Mouse (Mus musculus) forebrain, postnatal 0 days (tissue): ENCODE results near the gene Sos2. TPM values are rescaled to one million over a fixed set of nuclear protein-coding genes. Genes with fewer than 3 reads are reported as not detected.

Source experiments
- ATAC-seq: fragments of 200-750 bp; cut with Nextera tagmentation; 2 replicates; pipeline ENCODE4 v1.8.0; 2017; ENCODE audit warnings: mild to moderate bottlenecking, moderate library complexity
- DNase-seq: peaks from one replicate; pipeline ENCODE4 v3.0.0-alpha.2; 2015
- H3K27ac ChIP-seq: fragments of 300-500 bp; sonication (generic); 2 replicates; pipeline ENCODE4 v1.5.1; 2014; ENCODE audit warnings: low read depth, mild to moderate bottlenecking, antibody characterized with exemption, low read length, moderate library complexity, mixed read lengths
- H3K27me3 ChIP-seq: fragments of 300-500 bp; sonication (generic); 2 replicates; pipeline ENCODE4 v1.6.1; 2014; ENCODE audit warnings: mild to moderate bottlenecking, low read length, mixed read lengths; ENCODE audit not compliant: insufficient read depth
- H3K36me3 ChIP-seq: fragments of 300-500 bp; sonication (generic); 2 replicates; pipeline ENCODE4 v1.6.1; 2014; ENCODE audit warnings: mild to moderate bottlenecking, moderate library complexity; ENCODE audit not compliant: insufficient read depth
- H3K4me1 ChIP-seq: fragments of 300-500 bp; sonication (generic); 2 replicates; pipeline ENCODE4 v1.6.1; 2014; ENCODE audit warnings: antibody characterized with exemption; ENCODE audit not compliant: insufficient read depth
- H3K4me2 ChIP-seq: fragments of 300-500 bp; sonication (generic); 2 replicates; pipeline ENCODE4 v1.6.1; 2014; ENCODE audit warnings: low read depth, mild to moderate bottlenecking, moderate library complexity
- H3K4me3 ChIP-seq: fragments of 300-500 bp; sonication (generic); 2 replicates; pipeline ENCODE4 v1.5.1; 2014; ENCODE audit warnings: low read depth, low read length, mixed read lengths
- H3K9ac ChIP-seq: fragments of 300-500 bp; sonication (generic); 2 replicates; pipeline ENCODE4 v1.6.1; 2014; ENCODE audit warnings: mild to moderate bottlenecking
- H3K9me3 ChIP-seq: fragments of 300-500 bp; sonication (generic); 2 replicates; pipeline ENCODE4 v1.6.1; 2016; ENCODE audit warnings: low read length
- CTCF ChIP-seq: sonication (generic); IDR thresholded peaks from 2 replicates; pipeline ENCODE4 v1.5.1; 2016; ENCODE audit warnings: antibody characterized with exemption, control low read depth, low read depth
- WGBS: fragments of 180-500 bp; shearing (Covaris S2); extraction: QIAGEN DNeasy Blood & Tissue Kit; methylation state at CpG from one replicate; pipeline ENCODE4 v1.1.7; 2014; 5-methylcytosine and 5-hydroxymethylcytosine counted together
- polyA plus RNA-seq: library from polyadenylated mRNA; unstranded; fragments of >200 nt; fragmentation: Nextera tagmentation; extraction: Ambion mirVana; gene quantifications from 2 replicates; pipeline ENCODE4 v1.2.1, GENCODE M21; 2015
- total RNA-seq: library from RNA; depleted of rRNA; stranded (reverse); fragments of >200 nt; gene quantifications from 2 replicates; pipeline ENCODE4 v1.2.3, GENCODE M21; 2014

Gene Sos2
- total and polyA plus RNA-seq, 2 experiments from 2014 or later, result 5.6 to 30.4 TPM

GRCm38 (mm10) chr12:69722857-69723256, 41.2 kb upstream of the Sos2 start:
- DNase-seq, result no peak
- Histone ChIP-seq H3K27ac (no peak overlapping the region), H3K9ac (no peak overlapping the region), H3K4me2 (no peak overlapping the region), H3K4me3 (no peak overlapping the region), H3K27me3 (no peaks in the 10 kb centered on the region), H3K9me3 (no peaks in the 10 kb centered on the region), H3K4me1 (peaks cover 14% of the 10 kb centered on the region), H3K36me3 (no peaks in the 10 kb centered on the region)
- 76% methylated on average over 3 of the region's 3 CpGs for WGBS
- no peak for ATAC-seq
- TF ChIP-seq CTCF, result no peak

DNA sequence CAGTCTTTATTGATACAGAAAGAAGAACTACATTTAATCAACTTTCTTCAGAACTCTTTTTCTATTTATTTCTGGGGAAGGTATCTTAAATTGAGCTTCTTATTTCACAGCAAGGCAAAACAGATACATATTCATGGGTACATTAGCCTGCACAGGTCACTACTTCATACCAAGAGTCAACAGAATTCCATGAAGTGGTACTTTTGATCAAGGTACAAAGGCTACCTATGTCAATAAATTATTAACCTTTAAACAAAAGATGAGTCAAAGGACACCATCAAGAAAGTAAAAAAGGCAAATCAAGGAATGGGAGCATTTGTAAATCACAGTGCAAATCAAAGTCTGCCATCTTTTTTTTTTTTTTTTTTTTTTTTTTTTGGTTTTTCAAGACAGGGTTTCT, 32.0 kb upstream of the Sos2 start:
- H3K4me1 ChIP-seq, result no peaks in the 10 kb centered on the region
- no peak overlapping the region for H3K9ac ChIP-seq
- no peak overlapping the region for H3K4me3 ChIP-seq
- no peak overlapping the region for H3K27ac ChIP-seq
- no peak overlapping the region for H3K4me2 ChIP-seq
- ATAC-seq (no peak), DNase-seq (no peak)
- 0 out of 2 replicates have a peak, but pooled peaks cover 4% of the 10 kb centered on the region for H3K36me3 ChIP-seq
- no peaks in the 10 kb centered on the region for H3K9me3 ChIP-seq
- TF ChIP-seq CTCF, result no peak
- H3K27me3 ChIP-seq, result no peaks in the 10 kb centered on the region

DNA sequence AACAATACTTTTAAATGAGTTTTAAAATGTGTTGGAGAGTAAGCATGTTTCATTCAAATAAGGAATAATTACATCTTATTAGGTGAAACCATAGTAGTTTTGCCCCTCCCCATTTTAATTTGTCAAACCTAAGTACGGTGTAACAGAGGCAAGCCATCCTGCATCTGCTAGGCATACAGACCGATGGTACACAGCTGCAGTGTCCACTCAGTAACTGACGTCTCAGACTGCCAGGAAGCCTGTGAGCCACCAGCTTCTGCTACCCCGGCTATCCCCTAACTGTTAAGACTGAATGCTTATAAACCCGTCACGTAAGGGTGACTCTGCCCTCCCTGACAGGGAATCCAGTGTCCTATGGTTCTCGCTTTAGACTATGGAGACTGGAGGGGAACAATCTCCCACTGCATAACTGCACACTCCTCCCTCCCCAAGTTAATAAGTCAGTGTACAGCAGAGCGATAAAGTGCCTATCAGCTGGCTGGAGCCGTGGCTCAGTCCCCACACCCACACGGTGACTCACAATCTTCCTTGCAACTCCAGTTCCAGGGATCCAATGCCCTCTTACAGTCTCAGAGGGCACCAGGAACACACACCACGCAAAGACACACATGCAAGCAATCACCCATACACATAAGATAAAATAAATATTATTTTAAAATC, 23.3 kb upstream of the Sos2 start:
- 89% methylated on average over 11 of the region's 11 CpGs for WGBS
- DNase-seq, result no peak
- no peak for ATAC-seq
- Histone ChIP-seq H3K9ac (no peak overlapping the region), H3K27ac (no peak overlapping the region), H3K9me3 (no peaks in the 10 kb centered on the region), H3K4me1 (no peaks in the 10 kb centered on the region), H3K4me2 (no peak overlapping the region), H3K27me3 (no peaks in the 10 kb centered on the region), H3K36me3 (0 out of 2 replicates have a peak, but pooled peaks cover 3% of the 10 kb centered on the region), H3K4me3 (no peak overlapping the region)
- TF ChIP-seq CTCF, result no peak

GRCm38 (mm10) chr12:69698352-69698751, 16.7 kb upstream of the Sos2 start:
- Histone ChIP-seq H3K27me3 (no peaks in the 10 kb centered on the region), H3K9me3 (no peaks in the 10 kb centered on the region), H3K27ac (no peak overlapping the region), H3K4me2 (no peak overlapping the region), H3K36me3 (peaks cover 7% of the 10 kb centered on the region; the same call in 1 of the 2 replicates), H3K4me3 (no peak overlapping the region), H3K4me1 (no peaks in the 10 kb centered on the region), H3K9ac (no peak overlapping the region)
- 89% methylated on average over 6 of the region's 6 CpGs for WGBS
- DNase-seq (no peak), ATAC-seq (no peak)
- no peak for TF ChIP-seq CTCF

DNA sequence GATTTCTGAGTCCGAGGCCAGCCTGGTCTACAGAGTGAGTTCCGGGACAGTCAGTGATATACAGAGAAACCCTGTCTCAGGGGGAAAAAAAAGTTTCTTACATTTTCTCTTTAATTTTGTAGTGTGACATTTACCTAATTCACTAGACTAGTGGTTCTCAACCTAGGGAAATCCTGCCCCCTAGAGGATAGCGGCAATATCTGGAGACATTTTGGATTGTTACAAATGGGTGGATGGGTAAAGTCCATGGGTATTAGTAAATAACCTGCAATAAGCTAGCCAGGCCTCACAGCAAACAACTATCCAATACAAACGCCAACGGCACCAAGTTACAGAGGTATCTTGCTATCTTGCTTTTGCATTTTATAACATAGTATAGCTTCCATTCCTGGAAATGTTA, 15.1 kb upstream of the Sos2 start:
- H3K4me3 ChIP-seq, result no peak overlapping the region
- peak; percentile 51 for DNase-seq
- H3K9me3 ChIP-seq, result no peaks in the 10 kb centered on the region
- TF ChIP-seq CTCF, result peak; percentile 67
- H3K4me2 ChIP-seq, result no peak overlapping the region
- ATAC-seq, result no peak
- no peak overlapping the region for H3K27ac ChIP-seq
- peaks cover 6% of the 10 kb centered on the region; the same call in 1 of the 2 replicates for H3K36me3 ChIP-seq
- H3K27me3 ChIP-seq, result no peaks in the 10 kb centered on the region
- H3K4me1 ChIP-seq, result no peaks in the 10 kb centered on the region
- 79% methylated on average over 5 of the region's 5 CpGs for WGBS
- H3K9ac ChIP-seq, result no peak overlapping the region

- Histone ChIP-seq H3K36me3 (peaks cover under 1% of the 10 kb centered on the region; the same call in 1 of the 2 replicates), H3K4me3 (no peak overlapping the region), H3K27ac (no peak overlapping the region), H3K9ac (no peak overlapping the region), H3K4me1 (no peaks in the 10 kb centered on the region), H3K27me3 (no peaks in the 10 kb centered on the region), H3K9me3 (no peaks in the 10 kb centered on the region), H3K4me2 (no peak overlapping the region)
- DNase-seq (no peak), ATAC-seq (no peak)
- TF ChIP-seq CTCF, result no peak
- WGBS, result 86% methylated on average over 17 of the region's 17 CpGs
Measured at GRCm38 (mm10) chr12:69693471-69693870, 11.8 kb upstream of the Sos2 start.

DNA sequence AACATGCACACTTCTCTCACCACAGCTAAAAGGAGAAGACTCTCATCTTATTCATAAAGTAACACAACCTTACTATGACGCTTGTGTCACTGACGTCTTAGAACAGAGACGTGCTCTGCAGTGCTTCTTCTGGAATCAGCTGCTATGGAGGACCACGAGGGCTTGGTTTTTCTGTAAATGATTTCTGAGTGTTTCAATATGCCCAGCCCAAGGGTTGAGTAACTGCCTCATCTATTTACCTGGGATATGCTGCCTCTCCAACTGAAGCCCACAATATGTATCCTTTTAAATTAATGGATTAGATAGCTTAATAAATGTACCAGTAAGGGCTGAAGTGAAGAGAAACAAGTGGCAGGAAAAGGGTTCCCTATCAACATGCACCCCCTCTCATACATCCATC, 9.1 kb upstream of the Sos2 start:
- no peaks in the 10 kb centered on the region for H3K9me3 ChIP-seq
- TF ChIP-seq CTCF, result no peak
- no peaks in the 10 kb centered on the region for H3K36me3 ChIP-seq
- H3K4me2 ChIP-seq, result no peak overlapping the region
- no peak overlapping the region for H3K9ac ChIP-seq
- H3K27ac ChIP-seq, result no peak overlapping the region
- no peak overlapping the region for H3K4me3 ChIP-seq
- WGBS, result 92% methylated on average over 4 of the region's 4 CpGs
- no peaks in the 10 kb centered on the region for H3K4me1 ChIP-seq
- DNase-seq (no peak), ATAC-seq (no peak)
- H3K27me3 ChIP-seq, result no peaks in the 10 kb centered on the region
